Mouse (Mus musculus) liver, adult 2 months (tissue): Measurements from ENCODE around the gene Llgl1.

ENCODE experiments used
- CTCF ChIP-seq: fragments of 200-500 bp; IDR thresholded peaks from 2 replicates; pipeline ENCODE4 v1.5.1; 2011; ENCODE audit warnings: low read depth, low read length, control low read depth
- POLR2A ChIP-seq: fragments of 200-500 bp; IDR thresholded peaks from 2 replicates; pipeline ENCODE4 v1.6.1; 2011; ENCODE audit warnings: low read length, control low read depth; ENCODE audit not compliant: insufficient read depth; ENCODE audit errors: extremely low read depth

DNA sequence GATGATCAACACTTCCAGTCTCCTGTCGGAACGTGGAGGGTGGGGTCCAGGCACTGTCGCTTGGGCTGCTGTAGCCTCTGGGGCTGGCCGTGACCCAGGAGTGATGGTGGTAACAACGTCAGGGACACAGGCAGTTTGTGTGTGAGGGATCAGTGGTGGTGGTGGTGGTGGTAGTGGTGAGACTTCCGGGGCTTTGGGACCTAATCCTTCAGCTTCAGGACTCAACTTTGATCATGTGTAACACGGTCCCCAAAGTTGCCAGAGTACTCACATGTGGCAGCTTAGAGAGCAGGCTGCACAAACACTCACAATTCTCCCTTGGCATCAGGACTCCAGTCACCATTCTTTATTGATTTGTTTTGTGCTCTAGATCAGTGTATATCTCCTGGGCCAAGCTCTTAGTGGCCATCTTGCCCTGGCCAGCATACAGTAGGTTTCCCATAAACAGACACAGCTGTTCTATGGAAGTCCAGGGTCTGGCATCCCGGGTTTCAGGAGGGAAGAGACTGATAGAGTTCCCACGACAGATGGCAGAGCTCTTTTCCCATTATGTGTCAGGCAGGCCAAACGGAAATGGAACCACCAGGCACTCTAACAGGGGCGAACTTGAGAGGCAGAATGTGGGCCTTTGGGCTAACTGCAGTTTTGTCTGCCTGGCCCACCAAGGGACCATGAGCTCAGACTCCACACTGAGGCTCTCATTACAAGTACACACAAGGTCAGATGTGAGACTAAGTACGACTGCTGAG is 28.0 kb downstream of the Llgl1 start:
- TF ChIP-seq CTCF (no peak), POLR2A (no peak)
